Mouse (Mus musculus) small intestine, adult 2 months (tissue): ENCODE data around the gene Trim32. TPM values are rescaled to one million over a fixed set of nuclear protein-coding genes. Genes with fewer than 3 reads are reported as not detected.

Experiments
- H3K27ac ChIP-seq: fragments of 200-500 bp; 2 replicates; pipeline ENCODE4 v1.5.1; 2012; ENCODE audit warnings: low read depth, low read length, control low read depth, inconsistent platforms; ENCODE audit not compliant: insufficient read depth
- H3K27me3 ChIP-seq: fragments of 200-500 bp; 2 replicates; pipeline ENCODE4 v1.6.1; 2012; ENCODE audit warnings: mild to moderate bottlenecking, moderate library complexity, low read length, inconsistent platforms; ENCODE audit not compliant: control insufficient read depth, insufficient read depth
- H3K36me3 ChIP-seq: fragments of 200-500 bp; 2 replicates; pipeline ENCODE4 v1.6.1; 2012; ENCODE audit warnings: mild to moderate bottlenecking, low read length, control low read depth, inconsistent platforms; ENCODE audit not compliant: control insufficient read depth, insufficient read depth
- H3K4me1 ChIP-seq: fragments of 200-500 bp; 2 replicates; pipeline ENCODE4 v1.6.1; 2012; ENCODE audit warnings: low read length, inconsistent platforms, mixed read lengths; ENCODE audit not compliant: control insufficient read depth, insufficient read depth, insufficient read length
- H3K4me3 ChIP-seq: fragments of 200-500 bp; 2 replicates; pipeline ENCODE4 v1.5.1; 2012; ENCODE audit warnings: low read depth, mild to moderate bottlenecking, control low read depth, inconsistent platforms, low read length, moderate library complexity
- CTCF ChIP-seq: fragments of 200-500 bp; IDR thresholded peaks from 2 replicates; pipeline ENCODE4 v1.5.1; 2012; ENCODE audit warnings: low read depth, mild to moderate bottlenecking, control low read depth, inconsistent platforms, low read length, moderate library complexity, mixed read lengths; ENCODE audit not compliant: insufficient replicate concordance, insufficient read length; ENCODE audit errors: extremely low read depth
- POLR2A ChIP-seq: fragments of 200-500 bp; IDR thresholded peaks from 2 replicates; pipeline ENCODE4 v1.6.1; 2012; ENCODE audit warnings: low read depth, mild to moderate bottlenecking, control low read depth, inconsistent platforms, low read length, moderate library complexity
- WGBS: fragments of 180-500 bp; shearing (Covaris S2); methylation state at CpG from one replicate; pipeline ENCODE4 v1.1.7; 2018; 5-methylcytosine and 5-hydroxymethylcytosine counted together
- polyA plus RNA-seq: library from polyadenylated mRNA; depleted of rRNA; stranded (reverse); fragments of >200 nt; gene quantifications from 2 replicates; pipeline ENCODE4 v1.2.3, GENCODE M21; 2012

The Trim32 gene
- polyA plus RNA-seq, 1 experiment, result 17.5 TPM

DNA sequence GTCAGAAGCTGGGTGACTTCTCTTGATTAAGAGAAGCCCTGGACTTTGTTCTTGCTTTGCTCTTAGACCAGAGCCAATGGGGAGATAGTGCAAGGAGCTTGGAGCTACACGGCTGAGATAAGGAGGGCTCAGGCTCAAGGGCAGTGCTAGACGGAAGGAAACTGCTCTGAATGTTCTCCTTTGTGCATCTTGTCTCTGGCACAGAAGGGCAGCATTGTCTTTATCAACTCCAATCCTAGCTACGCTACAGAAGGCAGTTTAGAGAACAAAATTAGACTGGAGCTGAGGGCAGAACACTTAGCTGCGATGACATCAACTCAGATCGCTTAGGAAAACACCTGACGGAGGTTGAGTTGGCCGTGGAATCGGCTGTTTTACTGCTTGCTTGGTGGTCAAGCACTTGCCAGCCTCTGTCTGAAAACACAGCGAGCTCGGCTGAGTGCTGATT is 2.4 kb downstream of the Trim32 start:
- peaks cover 9% of the 10 kb centered on the region; the same call in 1 of the 2 replicates for H3K4me1 ChIP-seq
- peak overlapping the region; percentile 77 for H3K27ac ChIP-seq
- TF ChIP-seq POLR2A (no peak), CTCF (no peak)
- H3K27me3 ChIP-seq, result no peaks in the 10 kb centered on the region
- peak overlapping the region; percentile 41 for H3K4me3 ChIP-seq
- H3K36me3 ChIP-seq, result no peaks in the 10 kb centered on the region
- 33% methylated on average over 10 of the region's 10 CpGs for WGBS

DNA sequence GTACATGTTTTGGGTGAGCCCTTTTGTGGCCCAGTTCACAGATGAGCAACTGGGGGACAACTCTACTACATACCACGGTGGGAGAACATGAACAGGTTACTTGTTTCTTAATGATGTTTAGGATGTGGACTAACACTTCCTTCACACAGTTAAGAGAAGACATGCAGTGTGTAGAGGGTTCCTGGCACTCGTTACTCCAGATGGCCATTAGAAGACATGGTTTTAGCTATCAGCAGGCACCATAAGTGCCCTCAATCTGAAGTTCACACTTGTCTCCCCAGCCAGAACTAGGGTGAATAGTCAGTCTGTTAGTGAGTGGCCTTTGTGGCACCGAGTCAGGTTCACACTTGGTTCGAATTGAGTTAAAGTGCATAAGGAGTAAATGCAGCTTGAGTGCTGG is 3.3 kb downstream of the Trim32 start:
- 87% methylated on average over 4 of the region's 4 CpGs for WGBS
- TF ChIP-seq CTCF, result no peak
- TF ChIP-seq POLR2A, result no peak
- no peak overlapping the region for H3K27ac ChIP-seq

DNA sequence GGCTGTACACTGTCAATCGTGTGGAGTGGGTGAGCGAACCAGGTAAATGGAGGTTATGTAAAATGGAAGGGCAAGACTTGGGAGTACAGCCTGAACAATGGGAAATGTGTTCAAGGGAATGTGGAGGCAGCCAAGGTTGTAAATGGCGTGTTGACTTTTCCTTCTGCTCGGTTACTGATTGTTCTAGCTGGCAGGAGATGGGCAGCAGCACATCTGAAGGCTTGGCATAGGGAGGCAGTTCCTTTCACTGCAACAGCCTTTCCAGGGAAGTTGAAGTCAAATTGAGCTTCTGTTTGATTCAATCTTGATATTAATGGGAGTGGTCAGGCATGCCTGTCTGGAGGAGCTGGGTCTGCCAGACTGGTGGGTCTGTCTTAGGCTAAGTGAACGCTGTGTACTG is 5.5 kb downstream of the Trim32 start:
- Histone ChIP-seq H3K27me3 (no peaks in the 10 kb centered on the region), H3K36me3 (peaks cover 22% of the 10 kb centered on the region), H3K27ac (no peak overlapping the region; the same call in 1 of the 2 replicates), H3K4me3 (no peak overlapping the region), H3K4me1 (peaks cover 7% of the 10 kb centered on the region; the same call in 1 of the 2 replicates)
- no peak for TF ChIP-seq POLR2A
- no peak for TF ChIP-seq CTCF
- 37% methylated on average over 5 of the region's 5 CpGs for WGBS

More for the DNA sequence above, 3.3 kb downstream of the Trim32 start:
- Histone ChIP-seq H3K36me3 (peaks cover 2% of the 10 kb centered on the region), H3K27me3 (no peaks in the 10 kb centered on the region), H3K4me1 (peaks cover 9% of the 10 kb centered on the region; the same call in 1 of the 2 replicates), H3K4me3 (no peak overlapping the region)

DNA sequence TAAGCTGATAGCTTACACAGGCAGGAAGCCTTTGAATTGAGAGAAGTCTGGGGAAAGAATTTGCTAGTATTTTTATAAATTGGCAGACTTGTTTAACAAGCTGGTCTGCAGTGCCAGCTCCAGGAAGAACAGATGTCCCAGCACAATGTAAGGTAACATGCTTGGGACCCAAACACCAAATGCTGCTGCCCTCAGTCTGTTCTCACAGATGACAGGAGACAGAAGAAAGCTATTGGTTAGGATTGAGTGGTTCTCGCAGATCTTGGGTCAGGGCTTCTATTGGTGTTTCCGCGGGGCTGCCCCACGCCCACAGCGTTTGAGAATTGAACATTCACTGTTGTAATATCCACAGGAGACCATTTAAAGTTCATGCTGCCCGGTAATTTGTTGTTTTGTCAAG is 6.1 kb downstream of the Trim32 start:
- TF ChIP-seq POLR2A, result no peak
- no peak for TF ChIP-seq CTCF
- peaks cover 27% of the 10 kb centered on the region for H3K36me3 ChIP-seq
- 66% methylated on average over 6 of the region's 6 CpGs for WGBS
- H3K27me3 ChIP-seq, result no peaks in the 10 kb centered on the region
- H3K27ac ChIP-seq, result no peak overlapping the region
- peaks cover 7% of the 10 kb centered on the region; the same call in 1 of the 2 replicates for H3K4me1 ChIP-seq
- H3K4me3 ChIP-seq, result no peak overlapping the region

DNA sequence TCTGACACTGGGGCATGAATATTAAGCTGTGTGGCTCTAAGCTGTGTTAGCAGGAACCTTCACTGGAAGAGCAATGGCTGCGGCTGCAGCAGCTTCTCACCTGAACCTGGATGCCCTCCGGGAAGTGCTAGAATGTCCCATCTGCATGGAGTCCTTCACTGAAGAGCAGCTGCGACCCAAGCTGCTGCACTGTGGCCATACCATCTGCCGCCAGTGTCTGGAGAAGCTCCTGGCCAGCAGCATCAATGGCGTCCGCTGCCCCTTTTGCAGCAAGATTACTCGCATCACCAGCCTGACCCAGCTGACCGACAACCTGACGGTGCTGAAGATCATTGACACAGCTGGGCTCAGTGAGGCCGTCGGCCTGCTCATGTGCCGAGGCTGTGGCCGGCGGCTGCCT is 8.3 kb downstream of the Trim32 start:
- H3K36me3 ChIP-seq, result peaks cover 27% of the 10 kb centered on the region
- no peak for TF ChIP-seq POLR2A
- TF ChIP-seq CTCF, result no peak
- H3K27ac ChIP-seq, result no peak overlapping the region
- no peaks in the 10 kb centered on the region for H3K27me3 ChIP-seq
- 96% methylated on average over 14 of the region's 14 CpGs for WGBS
- H3K4me1 ChIP-seq, result no peaks in the 10 kb centered on the region
- no peak overlapping the region for H3K4me3 ChIP-seq

DNA sequence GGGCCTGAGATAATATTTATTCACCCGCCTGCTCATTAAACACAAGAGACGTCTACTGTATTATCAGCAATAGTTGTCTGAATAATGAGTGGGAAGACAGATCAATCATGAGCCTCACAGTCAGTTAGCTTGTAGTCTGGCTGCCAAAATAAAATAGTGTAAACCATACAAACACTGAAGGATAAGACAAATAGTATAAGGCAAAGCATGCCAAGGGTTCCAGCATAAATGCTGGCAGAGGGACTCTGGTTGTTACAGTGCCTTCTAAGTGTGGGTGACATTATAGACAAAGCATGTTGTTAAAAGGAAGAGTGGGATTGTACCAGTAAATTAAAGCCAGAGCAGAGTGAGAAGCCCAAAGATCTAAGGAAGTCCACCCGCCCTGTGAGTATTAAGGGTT is 15.3 kb downstream of the Trim32 start:
- H3K27ac ChIP-seq, result no peak overlapping the region
- H3K27me3 ChIP-seq, result no peaks in the 10 kb centered on the region
- TF ChIP-seq CTCF (no peak), POLR2A (no peak)
- WGBS, result 78% methylated on average over 3 of the region's 3 CpGs
- no peak overlapping the region for H3K4me3 ChIP-seq
- no peaks in the 10 kb centered on the region for H3K4me1 ChIP-seq
- H3K36me3 ChIP-seq, result peaks cover 5% of the 10 kb centered on the region

DNA sequence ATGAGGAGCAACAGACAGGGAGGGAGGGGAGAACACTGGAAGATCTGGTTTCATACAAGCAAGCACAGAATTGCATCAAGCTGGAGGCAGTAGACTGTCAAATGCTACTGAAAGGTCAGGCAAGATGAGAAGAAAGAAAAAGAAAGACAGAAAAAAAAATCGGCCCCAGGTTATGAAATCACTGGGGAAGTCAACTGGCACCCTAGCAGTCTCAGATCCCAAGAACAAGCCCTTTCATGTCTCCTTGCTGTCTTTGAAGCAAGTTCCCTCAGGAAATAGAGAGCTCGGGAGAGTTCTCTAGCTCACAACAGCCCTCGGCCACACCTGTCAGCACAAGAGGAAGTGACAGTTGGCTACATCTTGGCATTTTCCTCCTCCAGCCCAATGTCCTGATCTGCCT is 33.4 kb downstream of the Trim32 start:
- Histone ChIP-seq H3K4me3 (no peak overlapping the region), H3K27ac (no peak overlapping the region), H3K27me3 (no peaks in the 10 kb centered on the region), H3K4me1 (no peaks in the 10 kb centered on the region), H3K36me3 (no peaks in the 10 kb centered on the region)
- TF ChIP-seq CTCF (no peak), POLR2A (no peak)
- WGBS, result 46% methylated on average over 3 of the region's 3 CpGs
